ENCODE assay signal across 25 mouse cellular contexts in the genomic region with DNA sequence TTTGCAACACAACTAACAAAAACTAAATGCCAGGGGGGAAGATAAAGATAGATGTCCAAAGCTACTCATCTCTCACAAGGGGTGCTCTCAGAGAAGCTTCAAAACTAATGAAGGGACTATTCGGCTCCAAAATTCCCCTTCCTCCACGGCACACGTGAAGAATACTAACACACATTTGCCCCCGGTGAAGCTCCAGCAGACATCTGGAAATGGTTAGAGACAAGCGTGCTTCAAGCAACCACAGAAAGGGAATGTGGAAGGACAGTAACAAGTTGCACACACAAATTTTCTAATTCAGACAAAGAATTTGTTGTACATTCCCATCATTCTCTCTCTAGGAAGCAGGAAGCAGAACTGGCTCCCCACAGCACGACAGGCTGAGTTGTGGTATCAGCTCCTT. TPM values are rescaled to one million over a fixed set of nuclear protein-coding genes. Genes with fewer than 3 reads are reported as not detected.
A peak's percentile ranks its signal among the peaks of the same experiment; 100 is the strongest.
DNase-seq lines count a peak whose midpoint lies in the region; ATAC-seq and TF ChIP-seq lines count a peak whose summit lies in the region.
"Had no signal": no experiment of that assay in that cellular context is flagged by ENCODE, and none has a peak within 500 bp of the region (broad histone marks: within the 10 kb centered on the region; RNA-seq: fewer than 3 reads in every experiment).

No protein-coding gene starts in this region.

- H3K27me3 ChIP-seq in stomach, embryonic 16.5 days (ENCODE audit: control insufficient read depth, insufficient read depth, low read length) = no peaks in the 10 kb centered on the region
- no peaks in the 10 kb centered on the region for H3K27me3 ChIP-seq in stomach, postnatal 0 days (ENCODE audit: control insufficient read depth, insufficient read depth, low read length)
- H3K27me3 ChIP-seq: forebrain, embryonic 15.5 days; hindbrain, embryonic 15.5 days; kidney, embryonic 15.5 days; liver, embryonic 13.5 days; lung, embryonic 15.5 days; neural tube, embryonic 13.5 days; stomach, embryonic 15.5 days had no signal

- no peaks in the 10 kb centered on the region for H3K9me3 ChIP-seq in stomach, embryonic 16.5 days (replicated peaks; ENCODE audit: control insufficient read depth, low read length)
- no peaks in the 10 kb centered on the region for H3K9me3 ChIP-seq in stomach, postnatal 0 days (ENCODE audit: control insufficient read depth, low read length)
- H3K9me3 ChIP-seq: forebrain, embryonic 15.5 days; hindbrain, embryonic 15.5 days; kidney, embryonic 15.5 days; liver, embryonic 13.5 days; lung, embryonic 15.5 days; midbrain, embryonic 12.5 days; neural tube, embryonic 13.5 days; stomach, embryonic 15.5 days had no signal

- WGBS in stomach, embryonic 16.5 days = 52% methylated on average over 6 of the region's 6 CpGs
- 48% methylated on average over 6 of the region's 6 CpGs for WGBS in stomach, postnatal 0 days

- DNase-seq in embryo, embryonic 10 days (ENCODE audit: low spot score) = peak; percentile 61
- DNase-seq in embryo, embryonic 9.5 days (ENCODE audit: extremely low spot score) = no peak
- no peak for DNase-seq in stomach, postnatal 0 days (ENCODE audit: low spot score)
- DNase-seq in mesoderm, embryonic 11.5 days (ENCODE audit: low read depth, low spot score) = peak; percentile 49
- no peak for DNase-seq in spleen, postnatal 36 days (ENCODE audit: low spot score in 2 of 2)
- DNase-seq in adrenal gland, postnatal 36 days = no peak
- DNase-seq: adrenal gland, postnatal 25 days; cerebellum, adult 11-12 months; cerebellum, postnatal 25 days; gastrocnemius, postnatal 36 days; heart, postnatal 10 days; liver, embryonic 13.5 days had no signal

- no peak for TF ChIP-seq EP300 in stomach, postnatal 0 days (optimal IDR thresholded peaks at IDR 0.05)

- no peak overlapping the region for H3K4me2 ChIP-seq in stomach, embryonic 16.5 days (ENCODE audit: low read depth, low read length)
- no peak overlapping the region for H3K4me2 ChIP-seq in stomach, postnatal 0 days (replicated peaks; ENCODE audit: low read depth)
- H3K4me2 ChIP-seq: forebrain, embryonic 15.5 days; heart, embryonic 11.5 days; hindbrain, embryonic 15.5 days; kidney, embryonic 15.5 days; liver, embryonic 13.5 days; lung, embryonic 15.5 days; midbrain, embryonic 12.5 days; neural tube, embryonic 13.5 days; stomach, embryonic 15.5 days had no signal

- ATAC-seq in stomach, embryonic 16.5 days (ENCODE audit: insufficient read depth, low FRiP score) = no peak
- no peak for ATAC-seq in stomach, postnatal 0 days (ENCODE audit: low FRiP score, low TSS enrichment)
- ATAC-seq: CD4-positive, CD25-positive, alpha-beta regulatory T cell, adult 4 months; forebrain, embryonic 15.5 days; intestine, embryonic 16.5 days had no signal

- TF ChIP-seq CTCF in stomach, postnatal 0 days (IDR thresholded peaks at IDR 0.05; ENCODE audit: low read depth) = no peak
- no peak for TF ChIP-seq CTCF in embryonic fibroblast, embryonic 13.5 days (IDR thresholded peaks at IDR 0.05; ENCODE audit: borderline replicate concordance, insufficient read depth, low read length)

- no peak for TF ChIP-seq POLR2A in embryonic fibroblast, embryonic 13.5 days (IDR thresholded peaks at IDR 0.05; ENCODE audit: low read depth, low read length)

- H3K4me3 ChIP-seq in stomach, embryonic 16.5 days (replicated peaks; ENCODE audit: low read length) = no peak overlapping the region
- H3K4me3 ChIP-seq in stomach, postnatal 0 days (ENCODE audit: low read depth, low read length) = no peak overlapping the region
- H3K4me3 ChIP-seq in embryonic fibroblast, embryonic 13.5 days (ENCODE audit: insufficient read depth, low read length) = no peak overlapping the region
- H3K4me3 ChIP-seq: erythroblast, embryonic 14.5 days; forebrain, embryonic 15.5 days; hindbrain, embryonic 15.5 days; kidney, embryonic 15.5 days; liver, embryonic 13.5 days; lung, embryonic 15.5 days; midbrain, embryonic 12.5 days; neural tube, embryonic 13.5 days; stomach, embryonic 15.5 days had no signal

- H3K36me3 ChIP-seq in stomach, embryonic 16.5 days (ENCODE audit: control insufficient read depth, insufficient read depth, low read length) = no peaks in the 10 kb centered on the region
- no peaks in the 10 kb centered on the region for H3K36me3 ChIP-seq in stomach, postnatal 0 days (ENCODE audit: control insufficient read depth, insufficient read depth, low read length)
- H3K36me3 ChIP-seq: forebrain, embryonic 15.5 days; hindbrain, embryonic 15.5 days; kidney, embryonic 15.5 days; liver, embryonic 13.5 days; lung, embryonic 15.5 days; midbrain, embryonic 12.5 days; neural tube, embryonic 13.5 days; stomach, embryonic 15.5 days had no signal

- peaks cover 14% of the 10 kb centered on the region; the same call in 1 of the 2 replicates for H3K4me1 ChIP-seq in stomach, embryonic 16.5 days (ENCODE audit: control insufficient read depth, insufficient read depth, low read length)
- H3K4me1 ChIP-seq in stomach, postnatal 0 days (replicated peaks; ENCODE audit: control insufficient read depth, insufficient read depth) = no peaks in the 10 kb centered on the region
- peaks cover 17% of the 10 kb centered on the region for H3K4me1 ChIP-seq in embryonic fibroblast, embryonic 13.5 days (ENCODE audit: control insufficient read depth, insufficient read depth, low read length)
- H3K4me1 ChIP-seq: liver, embryonic 13.5 days had no signal

- H3K9ac ChIP-seq in stomach, embryonic 16.5 days (ENCODE audit: low read length) = no peak overlapping the region
- no peak overlapping the region for H3K9ac ChIP-seq in stomach, postnatal 0 days (ENCODE audit: low read length)
- H3K9ac ChIP-seq: forebrain, embryonic 15.5 days; hindbrain, embryonic 15.5 days; kidney, embryonic 15.5 days; liver, embryonic 13.5 days; lung, embryonic 15.5 days; midbrain, embryonic 12.5 days; neural tube, embryonic 13.5 days; stomach, embryonic 15.5 days had no signal

- peak overlapping the region; percentile 44; the same call in 1 of the 2 replicates for H3K27ac ChIP-seq in stomach, embryonic 16.5 days (ENCODE audit: low read length)
- H3K27ac ChIP-seq in stomach, postnatal 0 days (replicated peaks) = no peak overlapping the region
- peak overlapping the region; percentile 72 for H3K27ac ChIP-seq in embryonic fibroblast, embryonic 13.5 days (ENCODE audit: insufficient read depth, low read length)
- H3K27ac ChIP-seq: forebrain, embryonic 15.5 days; hindbrain, embryonic 15.5 days; liver, embryonic 13.5 days; lung, embryonic 15.5 days; midbrain, embryonic 12.5 days; neural tube, embryonic 13.5 days had no signal

RNA-seq across cellular contexts. Expression of a gene that starts 47.5 kb away (rescaled TPM):
- 79.3 and 88.6 TPM in 2 replicates for polyA plus RNA-seq in stomach, embryonic 16.5 days (2015; fragmentation: Nextera tagmentation; extraction: Ambion mirVana)
- 18.9 and 19.0 TPM in 2 replicates for polyA plus RNA-seq in stomach, postnatal 0 days (2015; fragmentation: Nextera tagmentation; extraction: Ambion mirVana)
- 2,892 and 6,250 TPM in 2 replicates for polyA plus RNA-seq in embryonic fibroblast, embryonic 13.5 days (2011; ENCODE audit: insufficient read length, low read depth, missing spikeins)
- 10 to 100 TPM; 16.7 to 55.2 TPM for total RNA-seq in adrenal gland, postnatal 36 days (2021)

Comparison
In these comparisons a context has a peak if more than half of its experiments do, and no peak if none do; other contexts are left out.
1. DNase-seq: peak in embryo, embryonic 10 days (single experiment) and mesoderm, embryonic 11.5 days (single experiment); none in embryo, embryonic 9.5 days (single experiment), stomach, postnatal 0 days (single experiment), spleen, postnatal 36 days (0 of 2) and adrenal gland, postnatal 36 days (0 of 2).
2. RNA of a gene that starts 47.5 kb away (polyA plus RNA-seq): 2,892 to 6,250 TPM in embryonic fibroblast, embryonic 13.5 days; 79.3 to 88.6 TPM in stomach, embryonic 16.5 days and 18.9 to 19.0 TPM in stomach, postnatal 0 days; every median in the first group is over 10 times any median in the second.